Mouse (Mus musculus) left cerebral cortex, postnatal 36 days (tissue): ENCODE measurements at regions not wholly inside any gene's neighbourhood (a gene's known extent, or its start where the extent isn't known, plus 50 kb on each side); places are given as distances from the start of the nearest gene placed in this dataset.

Experiments
- DNase-seq, 2 experiments: peaks; one replicate each; pipeline ENCODE4 v3.0.0; 2021 to 2022; ENCODE audit warnings: low spot score in 2 of 2, mixed read lengths in 1 of 2
- intact Hi-C: fragments of 180-260 bp; cut with DNase I; formaldehyde crosslinking; loops from one replicate; pipeline ENCODE4 v1.15.1; 2025

DNA sequence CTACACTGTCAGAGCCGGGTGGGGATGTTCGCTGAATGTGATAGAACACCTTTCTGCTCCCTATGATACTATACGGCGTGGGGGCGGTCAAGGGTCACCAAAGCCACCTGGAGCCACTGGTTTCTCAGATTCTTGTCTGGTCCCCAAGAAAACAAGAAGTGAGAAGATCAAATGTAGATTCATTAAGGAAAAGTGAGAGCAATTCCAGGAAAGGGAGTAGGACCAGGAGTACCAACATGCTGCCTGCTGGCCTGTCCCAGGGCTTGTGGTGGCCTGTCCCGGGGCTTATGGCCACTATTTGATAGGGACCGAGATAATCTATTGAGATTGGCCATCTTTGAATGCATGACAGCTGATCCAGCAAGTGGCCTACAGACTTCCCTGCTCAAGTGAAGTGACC is 58.8 kb upstream of the Fut8 start:
- intact Hi-C loops = no loop called here
- DNase-seq = no peak

DNA sequence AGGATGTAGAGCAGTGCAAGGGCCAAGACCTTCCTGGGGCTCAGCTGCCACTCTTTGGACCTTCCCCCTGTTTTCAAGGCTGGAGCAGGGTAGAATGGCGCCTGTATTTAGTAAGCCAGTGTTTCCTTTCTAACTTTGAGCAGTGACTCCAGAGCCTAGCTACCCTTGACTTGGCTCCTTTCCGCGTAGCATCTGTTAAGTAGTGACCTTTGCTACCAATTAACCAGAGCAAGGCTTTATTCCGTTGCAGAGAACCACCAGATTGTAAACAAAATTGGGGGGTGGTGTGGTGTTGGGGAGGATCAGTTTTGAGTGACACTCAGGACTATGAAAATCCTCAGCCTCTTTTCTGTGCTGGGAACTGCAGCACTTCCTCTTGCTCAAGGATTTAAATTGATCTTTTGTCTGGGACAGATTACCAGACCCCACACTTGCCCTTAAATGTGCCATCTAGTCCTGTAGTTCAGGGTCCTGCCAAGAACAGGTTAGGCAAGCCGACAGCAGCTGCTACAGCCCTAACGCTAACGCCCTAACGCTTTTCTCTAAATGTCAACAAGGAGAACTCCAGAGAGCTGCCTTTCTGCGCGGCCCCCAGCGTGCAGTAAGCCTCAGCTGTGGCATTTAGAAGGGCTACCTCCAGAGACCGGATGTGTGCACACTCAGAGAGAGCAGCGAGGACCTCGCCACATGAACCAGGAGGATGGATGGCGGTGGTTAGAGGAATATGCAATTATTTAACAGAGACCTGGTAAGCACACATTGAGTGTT is 59.9 kb upstream of the Fut8 start:
- no peak for DNase-seq
- intact Hi-C loops = no loop called here

GRCm38 (mm10) chr12:77177303-77177702 is 60.6 kb upstream of the Fut8 start:
- intact Hi-C loops = no loop called here
- DNase-seq = no peak

- no peak for DNase-seq
- intact Hi-C loops = no loop called here
Observed at GRCm38 (mm10) chr12:77174032-77174431, 63.9 kb upstream of the Fut8 start.

DNA sequence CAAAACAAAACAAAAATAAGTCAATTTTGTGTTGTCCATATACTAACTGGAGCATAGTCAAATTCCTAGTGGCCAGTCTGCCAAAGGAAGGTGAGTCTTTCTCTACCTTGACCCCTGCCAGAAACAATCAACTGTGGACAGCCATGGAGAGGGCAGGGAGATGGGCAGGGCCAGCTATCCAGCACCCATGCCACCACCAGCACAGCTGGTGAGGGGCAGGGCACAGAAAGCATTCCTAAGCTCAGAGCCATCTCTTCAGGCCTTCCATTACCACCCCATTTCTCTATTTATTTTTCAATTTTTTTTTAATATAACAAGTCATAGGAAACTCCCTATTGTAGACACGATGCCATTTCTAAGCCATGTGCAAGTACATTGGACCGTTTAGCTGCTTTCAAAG is 65.4 kb upstream of the Fut8 start:
- DNase-seq = no peak
- intact Hi-C loops = no loop called here

DNA sequence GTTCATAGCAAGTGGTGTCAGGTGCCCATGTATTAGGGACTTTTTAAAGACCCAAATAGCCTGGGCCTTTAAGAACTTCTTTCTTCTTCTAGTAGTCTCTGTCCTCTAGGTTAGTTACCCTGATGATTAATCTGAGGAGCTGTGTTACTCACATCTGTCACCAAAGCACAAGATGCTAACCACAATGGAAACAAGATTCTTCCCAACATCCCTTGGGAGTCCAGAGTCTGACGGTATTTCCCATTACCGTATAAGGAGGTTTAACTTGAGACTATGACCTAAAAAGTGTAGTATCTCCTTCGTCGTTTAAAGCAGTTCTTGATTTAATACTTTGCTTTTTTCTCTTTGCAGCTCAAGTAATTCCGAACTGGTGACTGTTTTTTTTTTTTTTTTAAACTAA is 67.7 kb upstream of the Fut8 start:
- intact Hi-C loops = no loop called here
- DNase-seq = no peak

DNA sequence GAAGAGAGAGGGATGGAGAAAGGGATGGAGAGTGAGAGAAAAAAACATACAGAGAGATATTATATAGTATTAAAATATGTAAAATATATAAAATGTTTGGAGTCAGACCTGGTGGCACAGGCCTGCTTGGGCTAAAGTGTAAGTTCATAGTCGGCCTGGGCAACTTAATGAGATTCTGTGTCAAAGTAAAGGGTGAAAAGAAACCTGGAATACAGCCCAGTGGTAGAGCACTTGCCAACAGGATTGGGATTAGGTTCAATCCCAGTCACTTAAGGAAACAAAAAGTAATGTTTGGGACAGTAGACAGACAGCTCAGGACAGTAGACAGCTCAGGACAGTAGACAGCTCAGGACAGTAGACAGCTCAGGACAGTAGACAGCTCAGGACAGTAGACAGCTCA is 69.6 kb upstream of the Fut8 start:
- intact Hi-C loops = no loop called here
- no peak for DNase-seq

GRCm38 (mm10) chr12:77156698-77157097 is 81.2 kb upstream of the Fut8 start:
- intact Hi-C loops = no loop called here
- no peak for DNase-seq

DNA sequence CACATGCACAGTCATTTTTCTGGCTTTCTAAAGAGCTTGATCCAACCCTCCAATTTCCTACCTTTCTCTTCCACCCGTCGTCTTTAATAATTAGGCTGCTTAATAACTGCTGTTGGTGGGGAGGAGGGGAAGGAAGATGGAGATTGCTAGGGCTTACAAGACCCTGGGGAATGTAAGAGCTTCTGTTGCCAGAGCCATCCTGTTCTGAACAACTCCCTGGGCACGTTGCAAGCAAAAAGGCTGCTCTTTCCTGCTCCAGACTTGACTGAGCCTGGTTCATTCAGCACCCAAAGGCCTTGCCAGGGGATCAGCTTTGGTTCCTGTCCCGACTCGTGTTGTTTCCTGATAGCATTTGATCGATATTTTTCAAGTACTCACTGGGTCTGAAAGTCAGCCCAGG is 82.3 kb upstream of the Fut8 start:
- no peak for DNase-seq

DNA sequence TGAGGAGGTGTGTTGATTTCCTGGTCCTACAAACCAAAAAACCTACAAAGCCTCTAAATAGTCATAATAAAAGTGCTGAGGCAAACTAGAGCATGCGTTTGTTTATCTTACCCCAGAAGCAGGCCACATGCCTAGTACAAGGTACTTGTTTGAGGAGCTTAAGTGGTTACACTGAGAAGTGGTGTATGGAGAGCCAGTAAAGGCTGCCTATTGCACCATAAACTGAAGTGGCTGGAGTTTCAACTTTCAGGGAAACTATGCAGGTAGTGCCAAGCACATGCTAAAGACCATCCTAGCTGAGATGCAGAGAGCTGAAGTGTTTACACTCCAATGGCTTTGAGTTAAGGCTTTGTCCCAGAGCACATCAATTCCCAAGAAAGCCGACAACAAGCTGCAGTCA is 86.5 kb upstream of the Fut8 start:
- intact Hi-C loops = no loop called here
- DNase-seq = no peak

More for the DNA sequence above, 82.3 kb upstream of the Fut8 start:
- intact Hi-C loops = no loop called here

DNA sequence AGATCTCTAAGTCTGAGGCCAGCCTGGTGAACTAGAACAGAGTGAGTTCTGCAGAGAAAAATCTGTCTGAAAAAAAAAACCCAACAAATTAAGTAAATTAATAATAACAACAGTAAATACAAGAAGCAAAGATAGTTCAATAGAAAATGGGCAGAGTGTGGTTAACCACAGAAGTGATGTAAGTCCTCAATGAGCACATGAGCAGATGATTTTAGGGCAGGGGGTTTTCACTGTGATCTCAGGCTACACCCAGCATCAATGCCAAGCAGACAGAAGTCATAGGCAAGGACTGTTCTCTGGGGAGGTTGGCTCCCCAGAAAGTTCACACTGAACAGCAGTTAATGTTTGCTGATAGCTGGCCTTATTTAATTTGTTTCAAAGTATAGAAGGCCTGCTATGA is 88.1 kb upstream of the Fut8 start:
- intact Hi-C loops = no loop called here

DNA sequence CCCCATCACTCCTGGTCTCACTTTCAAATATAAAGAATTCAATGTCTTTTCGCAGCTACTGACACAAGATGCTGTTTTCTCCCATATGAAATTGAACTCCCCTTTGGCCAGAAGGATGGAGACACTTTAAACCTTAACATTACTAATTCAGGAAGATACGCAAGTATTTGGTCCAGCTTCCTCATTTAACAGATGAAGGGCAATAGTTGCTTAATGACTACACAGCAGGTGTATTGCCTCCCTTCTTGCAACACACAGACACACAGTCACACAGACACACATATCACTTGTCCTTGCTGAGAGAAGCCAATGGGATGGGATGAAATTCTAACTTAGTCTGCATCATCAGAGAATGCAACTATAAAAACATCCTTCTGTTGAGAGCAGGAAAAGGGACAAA is 89.8 kb upstream of the Fut8 start:
- intact Hi-C loops = no loop called here
- no peak for DNase-seq

More for the DNA sequence above, 88.1 kb upstream of the Fut8 start:
- DNase-seq = no peak

- no peak for DNase-seq
- intact Hi-C loops = no loop called here
Observed at GRCm38 (mm10) chr12:77143958-77144357, 94.0 kb upstream of the Fut8 start.

GRCm38 (mm10) chr12:77143521-77143920 is 94.4 kb upstream of the Fut8 start:
- DNase-seq = no peak
- intact Hi-C loops = no loop called here

- DNase-seq = no peak
- intact Hi-C loops = no loop called here
Observed at GRCm38 (mm10) chr12:77143105-77143504, 94.8 kb upstream of the Fut8 start.

DNA sequence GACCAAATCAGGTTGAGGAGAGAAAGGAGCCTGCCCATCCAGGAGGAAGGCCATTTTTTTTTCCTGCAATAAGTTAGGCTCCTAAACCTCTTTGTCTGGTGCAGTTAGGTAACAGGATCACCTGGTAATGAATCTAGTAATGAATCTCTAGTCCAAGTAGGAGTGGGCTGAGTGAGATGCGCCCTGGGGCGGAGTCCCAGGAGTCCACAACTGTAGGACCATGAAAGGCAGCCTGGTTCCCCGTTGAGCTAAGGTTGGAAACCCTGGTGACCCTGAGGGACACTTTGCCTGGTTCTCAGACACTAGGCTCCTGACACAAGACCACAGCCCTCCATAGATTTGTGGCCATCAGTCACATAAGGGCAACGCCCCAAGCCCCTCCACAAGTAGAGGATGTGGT is 95.7 kb upstream of the Fut8 start:
- DNase-seq = no peak
- intact Hi-C loops = no loop called here

DNA sequence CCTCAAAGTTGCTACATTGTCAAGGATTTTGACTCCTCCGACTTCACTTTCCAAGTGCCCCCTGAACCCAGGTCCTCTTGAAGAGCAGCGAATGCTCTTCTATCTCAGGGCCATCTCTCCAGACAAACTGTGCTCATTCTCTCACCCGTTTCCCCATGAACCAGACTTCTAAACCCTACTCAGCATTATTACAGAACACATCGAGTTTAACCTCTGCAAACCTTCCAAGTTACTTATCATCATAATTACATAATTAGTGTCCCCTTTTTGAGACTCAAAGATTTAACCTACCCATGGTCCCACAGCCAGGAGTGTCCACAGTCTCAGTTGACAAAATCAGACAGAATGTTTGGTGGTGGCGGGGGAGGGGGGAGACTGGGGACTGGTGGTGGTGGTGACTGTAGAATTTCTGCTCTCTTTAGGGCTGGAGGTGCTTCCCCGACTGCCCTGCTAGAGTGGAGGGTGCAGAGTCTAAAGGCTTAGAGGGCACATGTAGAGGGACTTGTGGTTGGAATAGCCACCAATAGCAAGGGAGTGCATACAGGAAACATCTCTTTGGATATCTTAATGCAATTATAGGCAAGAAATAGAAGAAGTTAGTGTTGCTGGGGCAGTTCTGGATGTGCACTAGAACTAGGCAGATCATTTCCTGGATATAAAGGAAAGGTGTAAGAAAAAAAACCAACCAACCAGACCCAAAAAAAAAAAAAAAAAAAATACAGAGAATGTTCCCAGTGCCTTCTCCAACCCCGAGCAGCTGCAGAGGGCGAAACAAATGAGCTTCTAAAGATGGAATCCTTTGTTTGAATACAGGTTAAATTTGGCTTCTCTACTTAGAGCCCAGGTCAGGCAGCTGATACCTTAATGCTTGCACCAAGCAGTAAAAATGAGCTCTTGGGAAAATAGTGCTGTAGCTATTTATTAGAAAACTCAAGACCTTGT is 96.4 kb upstream of the Fut8 start:
- DNase-seq = no peak
- intact Hi-C loops = no loop called here

- DNase-seq = no peak
- intact Hi-C loops = no loop called here
Observed at GRCm38 (mm10) chr12:77140656-77141055, 97.3 kb upstream of the Fut8 start.

GRCm38 (mm10) chr12:77140141-77140540 is 97.8 kb upstream of the Fut8 start:
- no peak for DNase-seq
- intact Hi-C loops = no loop called here

GRCm38 (mm10) chr12:77139718-77140117 is 98.2 kb upstream of the Fut8 start:
- no peak for DNase-seq
- intact Hi-C loops = no loop called here
